Mouse (Mus musculus): ENCODE measurements around the gene Nkx2-1. TPM values are rescaled to one million over a fixed set of nuclear protein-coding genes. Genes with fewer than 3 reads are reported as not detected.
"Not testable (repeated sequence)": the region's sequence is repeated elsewhere in the genome, so short reads cannot be mapped to it uniquely, and the experiment has no call there.

The Nkx2-1 gene
- total RNA-seq (2021): under 1 TPM; 0.45 to 0.71 TPM
- long read RNA-seq: 0 reads

DNA sequence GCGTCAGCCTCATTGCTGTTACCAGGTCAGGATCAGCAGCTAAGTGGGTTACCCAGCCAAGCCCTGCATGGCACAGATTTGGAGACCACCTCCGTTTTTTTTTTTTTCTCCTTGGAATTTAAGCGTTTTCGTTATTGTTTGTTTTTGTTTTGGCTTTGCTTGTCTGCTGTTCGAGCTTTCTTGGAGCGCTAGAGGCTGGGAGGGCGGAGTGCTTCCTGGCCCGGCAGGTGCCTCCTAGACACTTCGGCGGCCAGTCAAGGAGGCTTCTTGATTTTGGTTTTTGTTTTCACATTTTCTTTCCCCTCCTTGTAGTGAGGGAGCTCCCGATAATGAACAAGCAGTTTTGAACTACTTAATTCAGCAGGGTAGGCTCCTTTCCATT is at the start of gene Nkx2-1:
Gene Nkx2-1 (minus strand): TSS at position 25 of the 382 bp plus-strand sequence.
- no peak for DNase-seq (ENCODE audit: low spot score in 2 of 2)

DNA sequence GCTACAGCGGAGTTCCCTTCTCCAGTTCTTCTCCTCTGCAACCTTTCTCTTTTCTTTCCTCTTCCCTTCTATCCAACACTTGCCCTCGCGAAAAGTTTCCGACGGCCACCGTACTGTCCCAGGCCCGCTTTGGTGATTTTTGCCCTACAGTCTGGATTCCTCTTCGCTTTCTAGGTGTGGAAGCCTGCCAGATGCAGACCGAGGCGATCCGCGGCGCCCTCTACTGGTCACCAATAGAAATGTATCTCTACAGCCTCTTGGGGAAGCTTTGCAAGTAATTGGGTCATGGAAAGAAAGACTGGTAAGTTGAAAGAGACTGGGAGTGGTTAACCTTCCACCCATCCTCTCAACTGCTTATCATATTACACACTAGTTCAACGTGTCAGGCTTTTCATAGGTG is 4.4 kb upstream of the Nkx2-1 start:
- DNase-seq (ENCODE audit: low spot score in 2 of 2): peak; percentile 69 to 77

DNA sequence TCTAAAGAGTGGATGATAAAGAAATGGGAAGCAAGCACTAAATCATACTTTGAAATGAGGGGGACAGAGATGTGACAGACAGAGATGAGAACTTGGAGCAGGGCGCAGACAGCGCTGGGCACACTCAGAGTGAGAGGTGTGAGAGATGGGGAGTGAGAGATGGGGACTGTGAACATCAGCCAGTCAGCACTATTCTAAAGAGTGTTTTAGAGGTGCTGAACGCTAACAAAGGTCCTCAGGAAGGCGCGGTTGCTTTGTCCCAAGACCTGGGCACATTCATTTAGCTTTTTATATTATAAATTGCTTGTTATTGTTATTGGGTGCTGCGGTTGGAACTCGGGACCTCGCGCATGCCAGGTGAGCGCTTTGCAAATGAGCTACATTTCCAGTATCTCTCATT is 3.9 kb upstream of the Nkx2-1 start:
- DNase-seq (ENCODE audit: low spot score in 2 of 2): no peak

DNA sequence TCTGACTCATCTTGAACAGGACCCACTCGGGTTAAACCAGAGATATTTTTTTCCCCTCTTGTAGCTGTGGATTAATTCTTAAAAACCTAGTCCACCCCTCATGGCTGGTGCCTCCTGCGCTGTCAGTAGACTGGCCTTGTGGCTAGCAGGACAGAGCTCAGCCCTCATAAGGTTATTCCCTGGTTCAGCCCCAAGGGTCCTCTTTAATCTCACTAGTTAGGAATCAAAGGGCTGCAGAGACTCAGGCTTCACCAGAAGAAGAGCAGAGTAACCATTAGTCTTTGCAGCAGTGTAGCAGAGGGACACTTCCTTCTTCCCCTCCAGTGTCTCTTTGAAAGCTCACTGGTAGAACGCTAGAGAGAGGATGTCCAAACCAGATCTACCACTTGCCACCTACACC is 1.9 kb upstream of the Nkx2-1 start:
- DNase-seq (ENCODE audit: low spot score in 2 of 2): no peak

DNA sequence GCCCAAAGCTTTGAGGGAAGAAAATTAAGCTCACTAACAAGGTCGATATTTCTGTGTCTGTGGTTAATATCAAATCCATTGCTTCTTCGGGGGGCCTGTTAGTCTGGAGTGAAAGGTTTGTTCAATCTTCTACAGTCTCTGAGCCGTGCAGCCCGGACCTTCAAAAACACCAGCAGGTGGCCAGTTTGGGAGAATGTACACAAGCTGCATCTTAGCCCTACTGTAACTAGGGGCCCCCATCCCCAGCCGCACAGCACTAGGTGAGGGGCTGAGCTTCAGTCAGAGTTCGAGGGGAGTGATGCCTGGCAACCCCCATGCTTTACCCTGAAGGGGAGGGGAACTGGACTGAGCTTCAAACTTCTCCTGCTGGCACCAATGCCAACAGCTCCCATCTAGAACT is 1.2 kb upstream of the Nkx2-1 start:
- no peak for DNase-seq (ENCODE audit: low spot score in 2 of 2)

DNA sequence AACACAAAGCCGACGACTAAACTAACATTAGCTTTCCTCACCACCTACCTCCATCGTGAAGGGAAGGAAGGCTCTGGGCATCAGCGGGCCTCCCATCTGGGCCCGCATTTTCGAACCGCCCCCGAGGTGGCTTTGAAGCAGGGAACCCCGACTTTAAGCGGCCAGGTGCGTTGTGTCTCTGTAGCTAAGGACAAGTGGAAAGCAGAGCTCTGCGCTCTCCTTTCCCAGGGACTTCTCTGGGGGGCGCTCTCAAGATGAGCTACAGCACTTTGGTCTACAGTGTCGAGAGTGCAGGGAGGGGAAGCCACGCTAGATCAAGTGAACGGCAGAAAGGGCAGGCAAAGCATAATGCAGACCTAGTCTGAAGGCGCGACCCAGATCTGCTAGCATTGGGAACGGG is 634 bp upstream of the Nkx2-1 start:
- DNase-seq (ENCODE audit: low spot score in 2 of 2): no peak

DNA sequence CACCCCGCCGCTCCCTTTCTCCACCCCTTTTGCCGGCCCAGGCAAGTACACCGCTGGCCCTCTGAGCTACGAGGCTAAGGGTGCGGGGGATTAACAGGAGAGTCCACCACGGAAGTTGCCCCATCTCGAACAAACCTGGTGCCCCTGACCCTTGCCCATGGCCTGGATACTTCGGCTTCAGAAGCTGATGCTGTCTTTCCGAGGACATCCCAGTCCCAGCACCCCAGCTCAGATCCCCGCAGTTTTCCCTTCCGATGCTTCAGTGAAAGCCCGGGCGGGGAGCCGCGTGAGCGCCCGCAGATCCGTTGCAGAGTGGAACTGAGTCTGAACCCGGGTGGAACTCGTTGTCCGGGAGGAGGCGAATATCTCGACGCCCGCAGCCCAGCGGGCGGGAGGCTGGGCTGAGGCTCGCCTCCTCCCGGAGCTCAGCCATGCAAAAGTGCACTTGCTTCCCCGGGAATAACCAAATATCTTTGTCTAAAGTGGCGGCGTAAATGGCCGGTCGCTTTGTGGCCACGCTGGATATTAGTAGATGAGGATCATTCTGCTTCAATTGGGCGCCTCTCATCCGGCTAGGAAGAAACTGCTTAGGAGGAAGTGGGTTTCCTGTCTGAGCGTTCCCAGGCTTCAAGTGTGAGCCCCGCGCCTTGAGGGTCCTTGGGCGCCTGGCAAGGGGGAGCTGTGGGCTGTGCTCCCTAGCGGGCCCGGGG is 379 bp downstream of the Nkx2-1 start:
- no peak for DNase-seq (ENCODE audit: low spot score in 2 of 2)

DNA sequence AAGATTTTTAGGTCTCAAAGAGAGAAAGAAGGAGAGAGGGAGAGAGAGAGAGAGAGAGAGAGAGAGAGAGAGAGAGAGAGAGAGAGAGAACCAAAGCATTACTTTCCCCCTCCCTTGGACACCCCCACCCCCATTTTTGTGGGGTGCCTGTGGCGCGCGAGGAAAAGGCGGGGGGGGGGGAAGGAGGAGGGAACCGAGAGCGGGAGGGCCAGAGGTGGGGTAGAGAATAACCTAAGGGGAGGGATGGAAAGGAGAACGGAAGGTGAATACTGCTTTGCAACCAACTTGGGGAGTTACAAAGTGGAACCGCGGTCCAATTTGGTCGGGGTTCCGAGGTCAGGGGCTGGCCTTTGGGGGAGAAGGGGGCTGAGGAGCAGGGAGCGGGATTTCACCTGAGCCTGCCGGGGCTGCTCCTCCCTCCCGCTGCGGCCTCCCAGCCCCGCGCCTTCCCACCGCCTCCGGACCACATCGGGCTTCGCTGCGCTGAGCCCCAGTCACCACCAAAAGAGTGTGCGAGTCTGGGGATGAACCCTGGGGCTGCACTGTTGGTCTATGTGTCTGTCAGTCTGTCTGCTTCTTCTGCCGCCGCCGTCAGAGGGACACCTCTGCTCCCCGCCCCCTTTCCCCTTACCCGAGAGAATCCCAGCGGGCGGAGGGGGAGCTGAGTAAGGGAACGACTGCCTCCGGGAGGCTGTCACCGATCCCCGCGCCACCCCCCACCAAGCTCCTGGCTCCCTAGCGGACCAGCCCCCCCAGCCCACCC is 1.1 kb downstream of the Nkx2-1 start:
- no peak for DNase-seq (ENCODE audit: low spot score in 2 of 2)

DNA sequence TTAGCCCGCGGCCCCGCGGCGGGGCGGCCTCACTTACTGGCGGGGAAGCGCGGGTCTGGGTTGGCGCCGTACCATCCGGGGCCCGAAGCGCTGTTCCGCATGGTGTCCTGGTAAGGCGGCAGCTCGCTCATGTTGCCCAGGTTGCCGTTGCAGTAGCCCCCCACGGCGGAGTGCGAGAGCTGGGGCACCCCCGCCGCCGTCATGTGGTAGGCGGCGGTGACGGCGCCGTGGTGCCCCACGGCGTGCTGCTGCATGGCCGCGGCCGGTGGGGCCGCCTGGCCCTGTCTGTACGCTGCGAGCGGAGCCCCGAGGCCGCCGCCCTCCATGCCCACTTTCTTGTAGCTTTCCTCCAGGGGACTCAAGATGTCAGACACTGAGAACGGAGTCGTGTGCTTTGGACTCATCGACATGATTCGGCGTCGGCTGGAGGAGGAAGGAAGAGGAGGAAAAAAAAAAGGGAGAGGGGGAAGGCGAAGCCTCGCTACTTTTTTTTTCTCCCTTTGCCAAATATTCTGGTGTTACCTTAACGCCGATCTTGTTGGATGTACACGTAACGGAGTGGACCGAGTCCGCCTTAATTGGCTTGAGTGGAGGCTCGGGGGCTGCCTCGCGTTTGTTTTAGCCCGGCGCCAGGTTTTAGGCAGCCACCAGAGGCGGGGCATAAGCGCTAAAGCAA is 1.9 kb downstream of the Nkx2-1 start:
- no peak for DNase-seq (ENCODE audit: low spot score in 2 of 2)

DNA sequence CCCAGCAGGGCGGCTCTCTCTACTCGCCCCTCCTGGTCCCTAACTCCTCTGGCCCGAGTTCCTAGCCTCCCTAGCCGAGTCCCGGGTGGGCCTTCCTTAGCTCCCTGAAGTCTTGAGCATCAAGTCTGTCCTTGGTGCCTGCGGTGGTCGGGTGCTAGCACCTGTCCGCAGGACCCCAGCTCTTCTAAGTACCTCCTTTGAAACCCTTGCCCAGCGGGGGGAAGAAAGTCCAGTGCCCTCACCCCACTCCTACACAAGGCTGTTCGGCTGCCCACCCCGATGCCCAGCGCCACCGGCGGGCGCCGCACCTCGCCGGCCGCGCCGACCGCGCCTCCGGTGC is 2.4 kb downstream of the Nkx2-1 start:
- no peak for DNase-seq (ENCODE audit: low spot score in 2 of 2)

DNA sequence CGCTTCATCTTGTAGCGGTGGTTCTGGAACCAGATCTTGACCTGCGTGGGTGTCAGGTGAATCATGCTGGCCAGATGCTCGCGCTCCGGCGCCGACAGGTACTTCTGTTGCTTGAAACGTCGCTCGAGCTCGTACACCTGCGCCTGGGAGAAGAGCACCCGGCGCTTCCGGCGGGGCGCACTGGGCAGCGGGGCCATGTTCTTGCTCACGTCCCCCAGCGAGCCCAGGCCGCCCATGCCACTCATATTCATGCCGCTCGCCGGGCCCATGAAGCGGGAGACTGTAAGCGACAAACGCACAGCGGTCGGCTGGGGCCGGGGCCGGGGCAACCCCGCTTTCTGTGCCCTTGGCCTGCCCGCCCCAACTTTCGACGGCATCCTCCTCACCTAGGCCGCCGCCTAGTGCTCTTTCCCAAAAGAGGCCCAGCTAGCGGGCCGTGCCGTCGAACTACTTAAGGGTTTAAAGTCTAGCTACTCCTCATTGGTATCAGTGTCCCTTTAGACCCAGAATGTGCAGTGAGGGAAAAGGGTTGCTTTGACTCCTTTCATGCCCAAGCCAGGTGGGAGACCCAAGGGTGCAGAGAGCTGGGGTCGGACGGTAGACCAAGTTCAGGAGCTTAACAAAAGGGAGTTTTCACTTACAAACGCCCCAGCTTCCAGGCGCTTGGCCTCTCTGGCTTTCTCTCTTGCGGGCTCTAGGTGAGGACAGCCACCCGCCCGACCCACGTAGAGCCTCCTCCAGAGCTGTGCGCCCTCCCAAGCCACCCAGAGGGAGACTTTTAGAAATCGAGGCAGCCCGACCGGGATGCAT is 3.0 kb downstream of the Nkx2-1 start:
- DNase-seq (ENCODE audit: low spot score in 2 of 2): no peak

DNA sequence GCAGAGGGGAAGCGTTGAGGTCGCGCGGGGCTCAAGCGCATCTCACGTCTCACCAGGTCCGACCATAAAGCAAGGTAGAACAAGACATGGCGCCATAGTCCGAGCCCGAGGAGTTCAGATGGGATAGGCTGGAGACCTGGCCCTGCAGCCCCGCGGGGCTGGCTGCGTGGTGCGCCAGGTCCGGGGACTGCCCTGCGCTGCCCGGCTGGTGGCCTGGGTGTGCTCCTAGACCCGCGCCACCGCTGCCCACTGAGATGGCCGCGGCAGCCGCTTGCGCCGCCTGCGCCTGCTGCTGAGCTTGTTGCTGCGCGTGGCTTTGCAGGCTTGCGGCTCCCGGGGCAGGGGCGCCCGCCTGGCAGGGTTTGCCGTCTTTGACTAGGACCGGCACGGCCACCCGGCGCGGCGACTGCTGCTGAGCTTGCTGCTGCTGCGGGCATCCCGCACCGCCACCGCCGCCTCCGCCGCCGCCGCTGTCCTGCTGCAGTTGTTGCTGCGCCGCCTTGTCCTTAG is 3.7 kb downstream of the Nkx2-1 start:
- no peak for DNase-seq (ENCODE audit: low spot score in 2 of 2)

DNA sequence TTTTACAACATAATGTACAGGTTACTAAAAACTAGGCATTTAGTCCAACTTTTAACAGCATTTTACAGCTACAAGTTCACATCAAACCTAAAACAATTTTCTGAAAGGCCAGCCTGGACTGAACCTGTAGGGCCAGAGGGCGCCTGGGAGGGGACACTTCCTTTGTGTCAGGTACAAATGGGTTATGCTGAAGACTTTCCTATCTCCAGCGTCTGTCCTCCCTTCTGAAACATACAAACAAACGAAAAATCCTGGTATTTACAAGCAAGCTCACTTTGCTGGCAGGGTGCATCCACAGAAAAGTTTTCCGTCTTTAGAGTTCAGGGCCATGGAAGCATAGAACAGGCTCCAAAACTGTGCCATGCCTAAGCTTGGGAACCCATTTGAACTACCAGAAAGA is 4.6 kb downstream of the Nkx2-1 start:
- no peak for DNase-seq (ENCODE audit: low spot score in 2 of 2)

DNA sequence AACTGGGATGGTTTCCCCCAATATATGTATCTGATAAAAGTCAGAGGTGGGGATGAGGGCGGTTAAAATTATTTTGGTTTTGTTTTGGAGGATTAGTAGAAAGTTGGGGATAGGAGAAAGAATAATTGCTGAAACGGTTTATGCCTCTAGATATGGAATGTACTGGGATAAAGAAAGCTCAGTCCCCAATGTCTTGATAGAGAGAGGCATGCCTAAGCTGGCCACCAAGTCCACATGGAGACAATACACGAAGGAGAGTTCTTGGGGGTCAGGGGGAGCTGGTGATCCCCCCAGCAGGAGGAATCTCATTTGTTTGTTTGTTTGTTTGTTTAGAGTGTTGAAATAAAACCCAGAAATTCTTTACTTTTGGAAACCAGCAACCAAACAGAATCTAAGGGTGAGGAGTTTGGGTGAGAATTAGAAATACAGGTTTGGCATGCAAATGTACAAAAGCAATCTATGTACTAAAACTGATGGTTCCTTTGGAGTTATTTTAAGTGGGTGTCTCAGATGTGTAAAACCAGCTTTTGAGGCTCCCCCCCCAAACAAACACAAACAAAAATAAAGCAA is 5.6 kb downstream of the Nkx2-1 start:
- DNase-seq (ENCODE audit: low spot score in 2 of 2): no peak

DNA sequence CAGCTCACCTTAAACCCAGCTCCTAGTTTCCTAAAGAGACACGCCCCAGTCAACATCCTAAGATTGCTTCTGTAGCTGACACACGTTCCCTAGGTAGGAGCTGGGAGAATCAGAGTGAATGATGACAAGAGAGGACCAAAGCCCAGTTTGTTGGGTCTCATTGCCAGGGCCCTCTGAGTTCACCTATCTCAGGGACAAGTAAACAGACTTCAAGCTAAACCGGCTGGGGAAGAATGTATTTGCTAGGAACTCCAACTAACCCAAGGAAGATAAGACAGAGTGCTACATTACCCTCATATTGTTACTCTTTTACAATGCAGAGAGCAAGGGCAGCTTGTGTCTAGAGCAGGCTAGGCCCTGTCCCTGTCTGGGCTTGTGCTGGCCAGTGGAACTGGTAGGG is 6.8 kb downstream of the Nkx2-1 start:
- no peak for DNase-seq (ENCODE audit: low spot score in 2 of 2)

DNA sequence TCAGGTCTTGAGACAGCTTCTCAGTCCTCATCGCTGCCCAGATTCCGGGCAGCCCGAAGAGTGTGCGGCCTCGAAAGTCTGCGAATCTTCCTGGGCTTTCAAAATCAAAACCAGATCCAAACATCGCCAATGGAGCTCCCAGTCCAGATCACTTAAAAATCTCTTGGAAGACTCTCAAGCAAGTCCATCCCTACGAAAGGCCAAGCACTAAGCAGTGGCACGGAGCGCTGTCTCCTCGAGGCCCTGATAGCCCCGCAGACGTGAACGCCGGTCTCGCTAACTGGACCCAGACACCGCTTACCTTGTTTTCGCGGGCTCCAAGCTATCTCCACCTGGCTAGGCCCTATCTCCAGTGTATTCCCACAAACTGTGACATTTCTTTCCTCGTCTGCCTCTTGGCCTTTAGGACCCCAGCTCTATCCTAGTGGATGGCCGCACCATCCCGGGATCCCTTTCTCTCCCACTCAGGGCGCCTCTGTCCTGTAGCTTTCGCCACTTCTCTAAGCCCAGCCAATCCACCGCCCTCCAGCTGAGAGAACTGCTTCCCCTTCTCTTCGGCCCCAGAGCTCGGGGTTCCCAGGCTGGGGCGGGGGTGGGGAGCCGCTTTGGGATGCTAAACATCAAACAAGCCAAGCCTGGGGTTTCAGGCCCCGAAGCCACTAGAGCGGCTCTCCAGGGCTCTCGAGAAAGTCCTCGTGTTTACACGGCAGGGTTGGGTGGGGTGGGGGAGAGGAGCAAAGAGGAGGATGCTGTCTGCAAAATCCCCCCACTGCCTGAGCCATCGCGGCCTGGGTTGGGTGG is 7.6 kb downstream of the Nkx2-1 start:
- no peak for DNase-seq (ENCODE audit: low spot score in 2 of 2)

DNA sequence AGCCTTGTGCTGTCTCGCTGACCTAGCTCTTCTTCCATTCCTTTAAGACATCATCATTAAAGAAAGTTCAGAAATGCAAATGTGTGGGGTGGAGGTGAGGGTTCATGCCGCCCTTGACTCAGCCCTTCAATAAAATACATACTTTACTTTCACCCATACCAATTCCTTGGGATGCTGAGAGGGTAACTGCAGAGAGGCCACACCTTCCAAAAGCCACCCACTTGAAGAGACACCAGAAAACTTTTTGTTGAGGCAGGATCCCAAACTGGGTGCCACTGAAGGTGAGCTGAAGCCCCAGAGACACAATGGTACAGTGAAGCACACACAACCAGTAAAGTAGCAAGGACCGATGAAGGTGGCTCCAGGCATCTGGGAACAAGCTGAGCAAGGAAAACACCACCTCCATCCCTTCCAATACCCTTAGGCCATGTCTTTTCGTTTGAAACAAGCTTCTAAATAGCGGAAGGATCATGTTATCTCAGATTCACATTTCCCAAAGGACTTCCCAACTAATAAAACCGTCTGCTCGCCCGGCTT is 8.6 kb downstream of the Nkx2-1 start:
- DNase-seq (ENCODE audit: low spot score in 2 of 2): no peak

DNA sequence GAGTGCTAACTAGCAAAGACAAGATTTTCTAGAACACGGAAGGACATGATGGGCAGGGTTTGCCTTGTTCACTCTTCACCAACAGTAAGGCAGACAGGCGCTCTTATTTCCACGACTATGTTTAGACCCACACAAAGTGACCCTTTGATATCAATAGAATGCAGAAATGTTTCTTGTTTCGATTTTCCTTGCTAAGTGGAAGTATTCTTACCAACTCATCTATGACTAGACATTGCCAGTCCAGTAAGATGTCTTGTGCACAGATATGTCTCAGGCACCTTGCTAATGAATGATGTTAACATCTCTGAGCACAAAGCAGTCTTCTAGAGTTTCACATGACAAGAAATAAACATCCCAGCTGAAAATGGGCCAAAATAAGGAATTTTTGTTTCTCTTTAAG is 9.6 kb downstream of the Nkx2-1 start:
- DNase-seq (ENCODE audit: low spot score in 2 of 2): no peak

DNA sequence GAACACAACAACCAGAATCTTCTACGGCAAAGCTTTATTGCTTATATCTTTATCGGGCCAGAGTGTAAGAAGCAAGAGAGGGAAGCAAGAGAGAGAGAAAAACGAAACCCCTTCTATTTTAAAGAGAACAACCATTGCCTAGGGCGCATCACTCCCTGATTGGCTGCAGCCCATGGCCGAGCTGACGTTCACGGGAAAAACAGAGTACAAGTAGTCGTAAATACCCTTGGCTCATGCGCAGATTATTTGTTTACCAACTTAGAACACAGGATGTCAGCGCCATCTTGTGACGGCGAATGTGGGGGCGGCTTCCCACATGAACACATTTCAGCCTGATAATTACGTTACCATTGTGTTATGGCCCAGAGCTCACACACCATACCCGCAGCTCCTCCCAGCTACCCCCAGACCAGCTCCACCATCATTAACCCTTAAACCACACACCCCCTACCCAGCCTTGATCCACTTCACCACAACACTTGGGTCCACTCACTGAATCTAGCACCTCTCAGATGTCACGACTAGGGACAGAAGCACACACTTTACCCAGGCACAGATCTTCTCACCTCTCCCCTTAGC is 11.4 kb downstream of the Nkx2-1 start:
- DNase-seq (ENCODE audit: low spot score in 2 of 2): not testable (repeated sequence)

DNA sequence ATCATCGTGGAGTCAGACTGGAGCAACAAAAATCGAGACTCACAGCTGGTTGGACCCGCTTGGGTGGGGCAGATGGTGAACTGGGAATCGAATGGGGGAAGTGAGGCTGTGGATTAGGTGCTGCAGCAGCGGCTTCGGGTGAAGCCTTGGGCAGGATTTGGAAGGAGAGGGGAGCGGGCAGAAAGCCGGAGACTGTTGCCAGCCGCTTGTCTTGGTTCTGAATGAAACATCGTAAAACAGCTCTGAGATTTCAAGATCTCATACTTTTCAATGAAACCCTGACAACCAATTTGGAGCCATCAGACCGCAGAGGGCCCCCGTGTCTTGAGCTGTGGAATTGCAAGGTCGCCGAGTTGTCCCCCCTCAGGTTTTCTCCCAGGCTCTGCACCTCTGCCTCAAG is 12.5 kb downstream of the Nkx2-1 start:
- no peak for DNase-seq (ENCODE audit: low spot score in 2 of 2)

Data from layer of hippocampus, adult 18-20 months (tissue).